Mouse (Mus musculus) lung, embryonic 14.5 days (tissue): ENCODE data around the gene Malrd1. TPM values are rescaled to one million over a fixed set of nuclear protein-coding genes. Genes with fewer than 3 reads are reported as not detected.

Experiments used
- ATAC-seq: fragments of 200-750 bp; cut with Nextera tagmentation; 2 replicates; pipeline ENCODE4 v1.8.0; 2017; ENCODE audit warnings: mild to moderate bottlenecking, moderate TSS enrichment, moderate library complexity; ENCODE audit not compliant: insufficient read depth
- DNase-seq: peaks from one replicate; pipeline ENCODE4 v3.0.0-alpha.2; 2015
- H3K27ac ChIP-seq: fragments of 300-500 bp; sonication (generic); 2 replicates; pipeline ENCODE4 v1.5.1; 2014; ENCODE audit warnings: low read depth, mild to moderate bottlenecking, moderate library complexity
- H3K27me3 ChIP-seq: fragments of 300-500 bp; sonication (generic); 2 replicates; pipeline ENCODE4 v1.6.1; 2014; ENCODE audit warnings: low read length, control low read depth; ENCODE audit not compliant: insufficient read depth
- H3K36me3 ChIP-seq: fragments of 300-500 bp; sonication (generic); 2 replicates; pipeline ENCODE4 v1.6.1; 2014; ENCODE audit warnings: control low read depth; ENCODE audit not compliant: insufficient read depth
- H3K4me1 ChIP-seq: fragments of 300-500 bp; sonication (generic); 2 replicates; pipeline ENCODE4 v1.6.1; 2014; ENCODE audit warnings: antibody characterized with exemption, control low read depth; ENCODE audit not compliant: insufficient read depth
- H3K4me2 ChIP-seq: fragments of 300-500 bp; sonication (generic); 2 replicates; pipeline ENCODE4 v1.6.1; 2014; ENCODE audit warnings: mild to moderate bottlenecking
- H3K4me3 ChIP-seq: fragments of 300-500 bp; sonication (generic); 2 replicates; pipeline ENCODE4 v1.5.1; 2014; ENCODE audit warnings: low read depth, low read length
- H3K9ac ChIP-seq: fragments of 300-500 bp; sonication (generic); 2 replicates; pipeline ENCODE4 v1.6.1; 2014
- H3K9me3 ChIP-seq: fragments of 300-500 bp; sonication (generic); 2 replicates; pipeline ENCODE4 v1.6.1; 2016; ENCODE audit warnings: low read depth, low read length, control low read depth
- CTCF ChIP-seq: IDR thresholded peaks from 2 replicates; pipeline ENCODE4 v1.5.1; 2016; ENCODE audit warnings: antibody characterized with exemption, low read depth
- WGBS: fragments of 180-500 bp; shearing (Covaris S2); extraction: QIAGEN DNeasy Blood & Tissue Kit; methylation state at CpG from one replicate; pipeline ENCODE4 v1.1.7; 2014; 5-methylcytosine and 5-hydroxymethylcytosine counted together
- polyA plus RNA-seq: library from polyadenylated mRNA; unstranded; fragments of >200 nt; fragmentation: Nextera tagmentation; extraction: Ambion mirVana; gene quantifications from 2 replicates; pipeline ENCODE4 v1.2.1, GENCODE M21; 2014

The Malrd1 gene
- polyA plus RNA-seq, 1 experiment from 2014 or later: not detected

GRCm38 (mm10) chr2:15702977-15703376 is 176.7 kb downstream of the Malrd1 start:
- Histone ChIP-seq H3K4me2 (no peak overlapping the region), H3K9me3 (no peaks in the 10 kb centered on the region), H3K36me3 (no peaks in the 10 kb centered on the region), H3K4me3 (no peak overlapping the region), H3K27ac (no peak overlapping the region), H3K9ac (no peak overlapping the region), H3K27me3 (no peaks in the 10 kb centered on the region), H3K4me1 (no peaks in the 10 kb centered on the region)
- TF ChIP-seq CTCF: no peak
- 71% methylated on average over 3 of the region's 3 CpGs for WGBS
- no peak for DNase-seq
- ATAC-seq: no peak

GRCm38 (mm10) chr2:15740945-15741344 is 214.7 kb downstream of the Malrd1 start:
- TF ChIP-seq CTCF: no peak
- H3K27me3 ChIP-seq: no peaks in the 10 kb centered on the region
- H3K4me1 ChIP-seq: no peaks in the 10 kb centered on the region
- ATAC-seq (no peak), DNase-seq (no peak)
- H3K27ac ChIP-seq: no peak overlapping the region
- H3K4me2 ChIP-seq: no peak overlapping the region
- H3K9me3 ChIP-seq: no peaks in the 10 kb centered on the region
- H3K4me3 ChIP-seq: no peak overlapping the region
- no peaks in the 10 kb centered on the region for H3K36me3 ChIP-seq
- 81% methylated on average over 1 of the region's 1 CpGs for WGBS
- H3K9ac ChIP-seq: no peak overlapping the region

- H3K4me1 ChIP-seq: no peaks in the 10 kb centered on the region
- TF ChIP-seq CTCF: no peak
- no peak for DNase-seq
- H3K9me3 ChIP-seq: no peaks in the 10 kb centered on the region
- H3K27ac ChIP-seq: no peak overlapping the region
- 46% methylated on average over 4 of the region's 4 CpGs for WGBS
- no peak overlapping the region for H3K4me2 ChIP-seq
- no peak overlapping the region for H3K9ac ChIP-seq
- H3K27me3 ChIP-seq: no peaks in the 10 kb centered on the region
- H3K36me3 ChIP-seq: no peaks in the 10 kb centered on the region
- no peak overlapping the region for H3K4me3 ChIP-seq
- no peak for ATAC-seq
Measured at GRCm38 (mm10) chr2:15744979-15745688, 218.9 kb downstream of the Malrd1 start.

- 65% methylated on average over 2 of the region's 2 CpGs for WGBS
- no peak for DNase-seq
Measured at GRCm38 (mm10) chr2:15784818-15785217, 258.5 kb downstream of the Malrd1 start.

GRCm38 (mm10) chr2:15815724-15816123 is 289.4 kb downstream of the Malrd1 start:
- H3K4me3 ChIP-seq: no peak overlapping the region
- H3K4me2 ChIP-seq: no peak overlapping the region
- TF ChIP-seq CTCF: no peak
- no peaks in the 10 kb centered on the region for H3K36me3 ChIP-seq
- H3K4me1 ChIP-seq: no peaks in the 10 kb centered on the region
- no peaks in the 10 kb centered on the region for H3K9me3 ChIP-seq
- H3K27ac ChIP-seq: no peak overlapping the region
- 54% methylated on average over 1 of the region's 1 CpGs for WGBS
- no peaks in the 10 kb centered on the region for H3K27me3 ChIP-seq
- no peak for DNase-seq
- no peak for ATAC-seq
- H3K9ac ChIP-seq: no peak overlapping the region

More at GRCm38 (mm10) chr2:15784818-15785217, 258.5 kb downstream of the Malrd1 start:
- TF ChIP-seq CTCF: no peak
- no peaks in the 10 kb centered on the region for H3K9me3 ChIP-seq
- no peaks in the 10 kb centered on the region for H3K27me3 ChIP-seq
- no peak overlapping the region for H3K27ac ChIP-seq
- no peak overlapping the region for H3K9ac ChIP-seq
- H3K4me2 ChIP-seq: no peak overlapping the region
- no peak for ATAC-seq
- H3K4me3 ChIP-seq: no peak overlapping the region
- H3K36me3 ChIP-seq: no peaks in the 10 kb centered on the region
- no peaks in the 10 kb centered on the region for H3K4me1 ChIP-seq

- H3K27ac ChIP-seq: no peak overlapping the region
- no peak for TF ChIP-seq CTCF
- ATAC-seq (no peak), DNase-seq (no peak)
- H3K36me3 ChIP-seq: no peaks in the 10 kb centered on the region
- no peaks in the 10 kb centered on the region for H3K4me1 ChIP-seq
- H3K9me3 ChIP-seq: no peaks in the 10 kb centered on the region
- no peaks in the 10 kb centered on the region for H3K27me3 ChIP-seq
- WGBS: 22% methylated on average over 7 of the region's 7 CpGs
- H3K9ac ChIP-seq: no peak overlapping the region
- H3K4me2 ChIP-seq: no peak overlapping the region
- no peak overlapping the region for H3K4me3 ChIP-seq
Measured at GRCm38 (mm10) chr2:15869380-15869779, 343.1 kb downstream of the Malrd1 start.

- no peaks in the 10 kb centered on the region for H3K36me3 ChIP-seq
- ATAC-seq (no peak), DNase-seq (no peak)
- H3K27ac ChIP-seq: no peak overlapping the region
- 77% methylated on average over 1 of the region's 1 CpGs for WGBS
- TF ChIP-seq CTCF: no peak
- no peak overlapping the region for H3K4me2 ChIP-seq
- H3K9ac ChIP-seq: no peak overlapping the region
- H3K4me3 ChIP-seq: no peak overlapping the region
- H3K4me1 ChIP-seq: no peaks in the 10 kb centered on the region
- no peaks in the 10 kb centered on the region for H3K9me3 ChIP-seq
- H3K27me3 ChIP-seq: no peaks in the 10 kb centered on the region
Measured at GRCm38 (mm10) chr2:15893418-15894120, 367.3 kb downstream of the Malrd1 start.
